Mouse (Mus musculus) cerebellum, postnatal 4 days (tissue): Measurements from ENCODE around the gene Mrc2.

ENCODE experiments used
- DNase-seq, 2 experiments: peaks; one replicate each; pipeline ENCODE4 v3.0.0; 2022; ENCODE audit warnings: low spot score in 2 of 2, mixed read lengths in 1 of 2

The Mrc2 gene

DNA sequence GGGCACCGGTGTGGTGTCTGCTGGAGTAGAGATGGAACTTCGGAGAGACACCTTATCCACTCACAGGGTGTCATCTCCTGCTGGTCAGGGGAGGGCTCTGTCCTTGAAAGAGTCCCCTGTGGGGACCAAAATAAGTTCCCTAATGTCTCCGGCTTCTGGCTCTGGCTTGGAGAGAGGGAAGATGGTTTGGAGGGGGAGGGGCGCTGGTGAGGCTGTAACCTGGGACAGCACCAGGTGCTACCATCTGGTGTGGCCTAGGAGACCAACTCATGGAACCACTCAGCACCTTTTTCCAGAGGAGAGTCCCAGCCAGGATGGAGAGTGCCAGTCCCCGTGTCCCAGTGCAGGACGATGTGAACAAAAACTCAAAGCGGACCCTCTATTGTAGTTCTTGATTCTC lies 58.2 kb downstream of the Mrc2 start:
- DNase-seq: no peak

DNA sequence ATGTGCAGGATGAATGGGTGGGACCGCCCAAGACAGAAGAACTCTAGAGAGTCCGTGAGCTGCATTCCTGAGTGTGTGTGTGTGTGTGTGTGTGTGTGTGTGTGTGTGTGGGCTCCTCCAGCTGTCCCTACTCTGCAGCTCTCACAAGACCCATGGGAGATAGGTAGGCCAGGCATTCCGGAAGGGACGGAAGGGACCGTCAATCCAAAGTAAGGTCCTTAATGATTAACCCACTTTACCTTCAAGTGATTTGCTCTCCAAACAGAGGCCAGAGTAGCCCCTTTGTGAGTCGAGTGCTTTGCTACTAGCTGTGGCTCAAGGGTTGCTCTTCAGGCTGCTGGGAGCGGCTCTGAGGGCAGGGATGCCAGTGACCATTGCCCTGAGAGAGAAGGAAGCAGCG lies 59.7 kb downstream of the Mrc2 start:
- no peak for DNase-seq

GRCm38 (mm10) chr11:105352954-105353890 lies 60.8 kb downstream of the Mrc2 start:
- DNase-seq: peak; percentile 58 to 92

- DNase-seq: no peak
Observed at GRCm38 (mm10) chr11:105353891-105354280, 61.4 kb downstream of the Mrc2 start.

DNA sequence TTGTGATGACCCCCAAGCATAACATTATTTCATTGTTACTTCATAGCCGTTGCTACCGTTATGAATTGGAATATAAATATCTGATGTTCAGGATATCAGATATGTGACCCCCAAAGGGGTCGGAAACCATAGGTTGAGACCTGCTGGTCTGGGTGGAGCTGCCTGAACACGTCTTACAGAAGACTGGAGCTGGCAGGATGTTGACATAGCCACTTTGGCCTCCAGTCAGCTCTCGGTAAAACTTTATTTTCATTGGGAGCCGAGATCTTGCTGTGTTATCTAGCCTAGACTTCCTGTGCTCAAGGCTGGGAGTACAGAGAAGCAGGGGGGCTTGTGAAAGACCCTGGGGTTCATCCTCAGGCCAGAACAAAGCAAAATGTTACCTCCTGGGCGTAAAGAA lies 63.9 kb downstream of the Mrc2 start:
- DNase-seq: no peak

- DNase-seq: no peak
Observed at GRCm38 (mm10) chr11:105362041-105362765, 69.8 kb downstream of the Mrc2 start.

- peak; percentile 74 to 85 for DNase-seq
Observed at GRCm38 (mm10) chr11:105362946-105363597, 70.6 kb downstream of the Mrc2 start.

DNA sequence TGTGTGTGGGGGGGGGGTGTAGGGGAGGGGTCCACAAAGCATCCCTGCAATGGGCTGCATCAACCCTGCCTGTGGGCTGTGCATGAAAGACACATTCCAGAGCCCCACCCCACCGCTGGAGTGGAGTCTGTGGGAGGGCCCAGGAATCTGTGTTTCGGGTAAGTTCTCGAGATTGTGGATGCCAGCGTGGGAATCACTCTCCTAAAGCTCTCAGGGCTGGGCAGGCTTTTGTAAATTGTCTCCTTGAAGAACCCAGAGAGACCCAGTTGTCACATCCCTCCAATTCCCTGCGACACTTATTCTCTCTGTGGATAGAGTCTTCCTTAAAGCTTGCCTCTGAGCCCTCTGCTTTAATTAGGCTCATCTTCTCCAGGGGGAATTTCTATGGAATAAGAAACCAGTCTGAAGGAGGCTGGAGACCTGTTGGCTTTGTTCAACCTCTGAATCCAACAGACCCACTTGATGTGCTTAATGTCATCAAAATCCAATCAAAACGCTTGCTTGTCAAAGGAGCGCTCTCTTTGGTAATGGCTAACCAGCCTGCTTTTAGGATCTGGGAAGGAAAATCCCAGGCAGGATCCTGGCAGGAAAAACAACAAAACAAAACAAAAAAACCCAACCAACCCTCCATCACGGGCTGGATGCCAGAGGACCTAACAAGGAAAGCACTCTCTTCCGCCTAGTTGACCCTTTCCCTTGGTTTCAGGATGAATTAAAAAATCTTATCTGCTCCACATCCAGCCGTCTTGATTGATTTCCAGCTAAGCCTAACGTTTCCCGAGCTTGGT lies 71.3 kb downstream of the Mrc2 start:
- no peak for DNase-seq

GRCm38 (mm10) chr11:105364386-105365065 lies 72.1 kb downstream of the Mrc2 start:
- DNase-seq: no peak

DNA sequence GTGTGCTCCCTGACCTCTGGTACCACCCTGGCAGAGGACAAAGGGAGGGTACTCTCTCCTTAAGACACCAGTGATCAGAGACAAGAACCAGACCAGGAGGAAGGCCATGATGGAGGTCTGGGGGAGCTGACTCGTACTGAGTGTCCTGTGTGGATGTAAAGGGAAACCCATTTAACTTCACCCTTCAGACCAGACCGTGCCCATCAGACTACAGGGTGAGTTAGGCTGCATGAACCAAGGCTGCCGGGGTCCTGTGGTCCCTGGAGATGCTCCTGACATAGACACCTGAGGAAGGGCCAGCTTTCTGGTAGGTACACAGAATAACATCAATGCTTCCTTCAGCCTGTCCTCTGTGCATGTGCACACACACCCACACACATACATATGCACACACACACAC lies 73.2 kb downstream of the Mrc2 start:
- DNase-seq: no peak

DNA sequence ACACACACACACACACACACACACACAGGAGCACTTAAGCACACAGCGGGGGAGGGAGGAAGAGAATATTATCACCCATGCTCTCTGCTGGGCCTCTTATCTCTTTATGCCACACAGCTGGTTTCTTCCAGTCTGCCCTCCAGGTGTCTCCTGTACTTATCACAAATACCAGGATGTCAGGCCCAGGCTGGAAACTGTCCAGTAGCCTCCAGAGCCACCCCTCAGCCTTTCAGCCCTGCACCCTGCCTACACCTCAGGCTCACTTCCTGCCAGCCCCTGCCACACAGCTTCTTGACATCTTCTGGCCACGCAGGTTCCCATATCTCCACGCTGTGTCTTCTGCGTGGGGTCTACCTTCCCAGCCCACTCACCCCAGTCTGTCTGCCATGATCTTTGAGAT lies 73.6 kb downstream of the Mrc2 start:
- DNase-seq: no peak

DNA sequence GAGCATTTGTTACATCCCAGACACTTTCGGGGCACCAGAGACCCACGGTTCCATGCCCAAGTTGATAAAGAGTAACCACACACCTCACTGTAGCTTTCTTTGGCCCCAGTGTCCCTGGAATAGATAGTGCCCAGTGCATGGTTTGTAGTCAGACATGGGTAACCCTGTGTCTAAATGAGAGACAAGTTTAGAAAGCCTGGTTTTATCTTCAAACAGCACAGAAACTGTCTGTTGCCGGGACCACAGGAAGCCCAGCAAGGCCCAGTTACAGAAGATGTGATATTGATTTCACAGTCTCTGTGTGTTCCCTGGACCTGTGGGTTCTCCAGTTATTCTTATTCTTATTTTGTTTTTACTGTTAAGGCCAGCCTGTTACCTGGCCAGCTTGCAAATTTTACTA lies 74.7 kb downstream of the Mrc2 start:
- DNase-seq: no peak

DNA sequence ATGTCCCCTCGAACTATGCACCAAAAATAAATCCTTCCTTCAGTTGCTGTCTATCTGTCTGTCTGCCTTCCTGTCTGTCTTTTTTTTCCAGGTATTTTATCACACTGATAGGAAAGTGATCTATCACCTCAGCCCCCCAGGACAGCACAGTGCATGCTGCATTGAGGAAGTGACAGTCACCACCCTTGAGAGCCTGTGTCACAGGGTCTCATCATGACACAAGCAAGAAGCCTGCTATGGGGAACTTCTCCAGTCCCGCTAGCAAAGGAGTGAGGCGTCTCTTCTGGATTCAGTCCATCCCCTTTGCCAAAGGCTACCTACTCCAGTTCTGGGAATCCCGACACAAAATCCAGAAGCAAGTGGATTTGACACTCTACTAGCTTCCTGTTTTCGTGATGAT lies 76.4 kb downstream of the Mrc2 start:
- no peak for DNase-seq

GRCm38 (mm10) chr11:105369526-105370386 lies 77.3 kb downstream of the Mrc2 start:
- no peak for DNase-seq

GRCm38 (mm10) chr11:105371818-105372217 lies 79.4 kb downstream of the Mrc2 start:
- no peak for DNase-seq

GRCm38 (mm10) chr11:105373881-105374280 lies 81.4 kb downstream of the Mrc2 start:
- DNase-seq: no peak

DNA sequence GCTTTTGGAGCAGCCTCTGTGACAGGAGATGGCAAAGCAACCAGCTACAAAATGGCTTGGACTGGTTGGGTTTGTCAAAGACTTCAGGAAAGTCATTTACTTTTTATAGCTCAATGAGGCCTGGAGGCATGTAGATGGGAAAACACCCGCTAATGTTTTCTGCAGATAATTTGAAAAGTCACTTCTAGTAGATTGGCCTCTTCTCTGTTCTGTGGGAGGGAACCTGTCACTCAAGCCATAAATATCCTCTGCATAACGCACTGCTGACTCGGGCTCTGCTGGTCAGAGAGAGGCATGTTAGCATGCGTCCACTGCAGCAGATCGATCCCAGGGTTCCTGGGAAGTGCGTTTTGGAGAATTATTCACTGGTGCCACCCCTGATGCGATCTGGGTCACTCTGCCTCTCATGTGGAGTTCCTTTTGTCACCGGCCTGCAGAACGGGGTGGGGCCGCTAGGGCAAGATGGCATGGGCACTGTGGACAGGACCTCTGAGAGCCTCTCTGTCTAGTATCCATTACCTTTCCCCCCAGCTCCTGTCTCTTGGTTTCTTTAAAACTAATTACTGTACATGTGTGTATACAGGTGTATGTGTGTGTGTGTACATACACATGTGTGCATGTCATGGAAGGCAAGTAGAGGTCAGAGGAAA lies 82.2 kb downstream of the Mrc2 start:
- DNase-seq: no peak

DNA sequence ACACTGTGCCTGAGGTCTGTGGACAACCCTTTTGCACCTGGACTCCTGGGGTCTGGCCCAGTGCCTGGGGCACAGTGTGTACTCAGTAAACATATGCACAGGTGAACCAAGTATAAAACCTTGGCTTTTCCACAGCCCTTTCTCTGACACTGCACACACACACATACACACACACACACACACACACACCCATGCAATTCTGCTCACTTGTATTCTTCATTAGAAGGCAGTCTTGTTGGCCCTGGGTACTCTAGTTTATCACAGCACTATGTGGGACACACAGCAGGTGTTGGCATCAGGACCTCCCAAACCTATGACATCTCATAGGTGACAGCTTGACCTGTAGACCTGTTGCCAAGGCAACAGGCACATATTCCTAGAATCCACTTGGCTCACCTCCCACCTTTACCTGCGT lies 83.4 kb downstream of the Mrc2 start:
- DNase-seq: no peak

DNA sequence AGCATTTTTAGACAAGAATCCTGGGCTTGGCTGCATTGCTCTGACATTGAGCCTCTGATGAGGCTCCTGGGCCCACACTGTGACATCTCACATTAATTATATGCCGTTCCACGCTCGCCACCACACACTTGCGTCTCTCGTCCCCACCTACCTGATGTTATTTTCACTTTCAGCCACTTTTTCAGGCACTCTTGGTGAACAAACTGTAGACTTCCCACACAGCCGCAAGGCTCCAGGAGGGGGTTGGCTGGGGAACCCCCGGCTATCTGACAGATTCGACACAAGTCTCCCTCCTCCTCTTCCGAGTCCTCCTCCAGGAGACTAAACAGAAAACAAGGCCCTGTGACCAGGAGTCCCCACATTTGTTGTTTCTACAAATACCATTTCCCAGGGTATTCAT lies 92.8 kb downstream of the Mrc2 start:
- no peak for DNase-seq

GRCm38 (mm10) chr11:105388636-105389035 lies 96.2 kb downstream of the Mrc2 start:
- no peak for DNase-seq
